14 mouse cellular contexts compared by ENCODE assay signal in the genomic region with DNA sequence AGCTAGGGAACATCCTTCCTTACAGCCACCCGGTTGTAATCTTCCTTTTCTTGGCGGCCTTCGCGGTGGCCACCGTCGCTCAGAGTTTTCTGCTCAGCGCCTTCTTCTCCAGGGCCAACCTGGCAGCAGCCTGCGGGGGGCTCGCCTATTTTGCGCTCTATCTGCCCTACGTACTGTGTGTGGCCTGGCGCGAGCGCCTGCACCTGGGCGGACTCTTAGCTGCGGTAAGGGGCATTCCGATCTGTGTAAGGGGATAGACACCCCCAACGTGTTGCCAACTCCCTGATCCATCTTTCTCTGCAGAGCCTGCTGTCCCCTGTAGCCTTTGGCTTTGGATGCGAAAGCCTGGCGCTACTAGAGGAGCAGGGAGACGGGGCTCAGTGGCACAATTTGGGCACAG. TPM values are rescaled to one million over a fixed set of nuclear protein-coding genes. Genes with fewer than 3 reads are reported as not detected.
DNase-seq lines count a peak whose midpoint lies in the region; ATAC-seq and TF ChIP-seq lines count a peak whose summit lies in the region.
"Had no signal": no experiment of that assay in that cellular context is flagged by ENCODE, and none has a peak within 500 bp of the region (broad histone marks: within the 10 kb centered on the region; RNA-seq: fewer than 3 reads in every experiment).

No protein-coding gene starts in this region.

- peak overlapping the region; percentile 46 for H3K9ac ChIP-seq in heart, embryonic 14.5 days (ENCODE audit: low read length)
- peak overlapping the region; percentile 14 for H3K9ac ChIP-seq in lung, embryonic 16.5 days (ENCODE audit: low read length)
- peak overlapping the region; percentile 27 for H3K9ac ChIP-seq in embryonic facial prominence, embryonic 12.5 days
- H3K9ac ChIP-seq in liver, embryonic 15.5 days: no peak overlapping the region

- 0 out of 2 replicates have a peak overlapping the region, but pooled peaks have one; percentile 2 for H3K4me2 ChIP-seq in heart, embryonic 14.5 days (ENCODE audit: low read length)
- H3K4me2 ChIP-seq in lung, embryonic 16.5 days (ENCODE audit: low read depth, low read length): no peak overlapping the region
- H3K4me2 ChIP-seq in embryonic facial prominence, embryonic 12.5 days (replicated peaks): no peak overlapping the region
- H3K4me2 ChIP-seq in liver, embryonic 15.5 days: peak overlapping the region; percentile 20; the same call in 1 of the 2 replicates
- H3K4me2 ChIP-seq: midbrain, embryonic 11.5 days had no signal

- 27% methylated on average over 21 of the region's 21 CpGs for WGBS in heart, embryonic 14.5 days
- WGBS in lung, embryonic 16.5 days: 40% methylated on average over 21 of the region's 21 CpGs
- WGBS in lung, adult 2 months: 68% methylated on average over 21 of the region's 21 CpGs
- WGBS in embryonic facial prominence, embryonic 12.5 days: 23% methylated on average over 21 of the region's 21 CpGs
- 66% methylated on average over 21 of the region's 21 CpGs for WGBS in liver, embryonic 15.5 days (ENCODE audit: insufficient replicate concordance)

- TF ChIP-seq CTCF in lung, adult 2 months (IDR thresholded peaks at IDR 0.05; ENCODE audit: insufficient read depth, low read length): no peak

- H3K9me3 ChIP-seq in heart, embryonic 14.5 days (ENCODE audit: control insufficient read depth, low read length): no peaks in the 10 kb centered on the region
- H3K9me3 ChIP-seq in lung, embryonic 16.5 days (ENCODE audit: control insufficient read depth, low read length): no peaks in the 10 kb centered on the region
- H3K9me3 ChIP-seq in embryonic facial prominence, embryonic 12.5 days: no peaks in the 10 kb centered on the region
- H3K9me3 ChIP-seq in liver, embryonic 15.5 days (replicated peaks): no peaks in the 10 kb centered on the region

- peaks cover 13% of the 10 kb centered on the region; the same call in 1 of the 2 replicates for H3K27me3 ChIP-seq in heart, embryonic 14.5 days (ENCODE audit: control insufficient read depth, insufficient read depth, low read length)
- no peaks in the 10 kb centered on the region for H3K27me3 ChIP-seq in lung, embryonic 16.5 days (ENCODE audit: control insufficient read depth, insufficient read depth, low read depth, low read length)
- H3K27me3 ChIP-seq in embryonic facial prominence, embryonic 12.5 days: peaks cover 42% of the 10 kb centered on the region
- no peaks in the 10 kb centered on the region for H3K27me3 ChIP-seq in liver, embryonic 15.5 days

- intact Hi-C loops in heart, postnatal 10 days (cut with DNase I): no loop called here

- no peak for ATAC-seq in heart, embryonic 14.5 days (ENCODE audit: insufficient number of reproducible peaks, insufficient read depth, low FRiP score, low read depth)
- ATAC-seq in lung, embryonic 16.5 days (ENCODE audit: low read depth): no peak
- ATAC-seq in embryonic facial prominence, embryonic 12.5 days (ENCODE audit: insufficient number of reproducible peaks, insufficient read depth, low FRiP score, low TSS enrichment): no peak
- ATAC-seq in liver, embryonic 15.5 days (ENCODE audit: insufficient read depth): no peak
- ATAC-seq: CD4-positive, CD25-positive, alpha-beta regulatory T cell, adult 4 months; forebrain, embryonic 16.5 days had no signal

- H3K4me1 ChIP-seq in heart, embryonic 14.5 days (ENCODE audit: control insufficient read depth in 2 of 2, insufficient read depth in 2 of 2, low read length in 2 of 2): peaks cover 12 to 18% of the 10 kb centered on the region in 2 experiments
- H3K4me1 ChIP-seq in lung, embryonic 16.5 days (replicated peaks; ENCODE audit: control insufficient read depth, insufficient read depth, low read length): peaks cover 16% of the 10 kb centered on the region
- H3K4me1 ChIP-seq in lung, adult 2 months (ENCODE audit: control insufficient read depth, insufficient read depth, low read length): peaks cover 10% of the 10 kb centered on the region
- H3K4me1 ChIP-seq in embryonic facial prominence, embryonic 12.5 days: peaks cover 17% of the 10 kb centered on the region; the same call in 1 of the 2 replicates
- peaks cover 75% of the 10 kb centered on the region for H3K4me1 ChIP-seq in liver, embryonic 15.5 days (replicated peaks)

- no peak for TF ChIP-seq POLR2A in lung, adult 2 months (IDR thresholded peaks at IDR 0.05; ENCODE audit: borderline replicate concordance, extremely low read depth, low read depth, low read length)

- DNase-seq in heart, postnatal 10 days: no peak
- DNase-seq in lung, adult 2 months: no peak
- no peak for DNase-seq in adrenal gland, postnatal 25 days
- no peak for DNase-seq in adrenal gland, adult (ENCODE audit: inconsistent age in 2 of 2, low spot score in 1 of 2)
- DNase-seq: adrenal gland, adult 8-10 months; gastrocnemius, postnatal 36 days had no signal

- no peaks in the 10 kb centered on the region for H3K36me3 ChIP-seq in heart, embryonic 14.5 days (ENCODE audit: control insufficient read depth, insufficient read depth, low read length)
- no peaks in the 10 kb centered on the region for H3K36me3 ChIP-seq in lung, embryonic 16.5 days (ENCODE audit: control insufficient read depth, insufficient read depth, low read length)
- H3K36me3 ChIP-seq in embryonic facial prominence, embryonic 12.5 days: no peaks in the 10 kb centered on the region
- peaks cover 94% of the 10 kb centered on the region for H3K36me3 ChIP-seq in liver, embryonic 15.5 days (replicated peaks)

- H3K27ac ChIP-seq in heart, embryonic 14.5 days (replicated peaks in 1 of 2; ENCODE audit: control insufficient read depth in 1 of 2, insufficient read depth in 1 of 2, low read depth in 2 of 2, low read length in 2 of 2): no peak overlapping the region
- H3K27ac ChIP-seq in lung, embryonic 16.5 days (ENCODE audit: low read length): no peak overlapping the region
- no peak overlapping the region for H3K27ac ChIP-seq in embryonic facial prominence, embryonic 12.5 days
- H3K27ac ChIP-seq in liver, embryonic 15.5 days (replicated peaks): peak overlapping the region; percentile 61; the same call in 1 of the 2 replicates

- no peak overlapping the region for H3K4me3 ChIP-seq in heart, embryonic 14.5 days (ENCODE audit: control insufficient read depth in 1 of 2, insufficient read depth in 1 of 2, low read depth in 1 of 2, low read length in 2 of 2)
- no peak overlapping the region for H3K4me3 ChIP-seq in lung, embryonic 16.5 days (ENCODE audit: low read length)
- no peak overlapping the region for H3K4me3 ChIP-seq in lung, adult 2 months (replicated peaks; ENCODE audit: extremely low read depth, low read depth, low read length)
- no peak overlapping the region for H3K4me3 ChIP-seq in embryonic facial prominence, embryonic 12.5 days
- H3K4me3 ChIP-seq in liver, embryonic 15.5 days (replicated peaks): no peak overlapping the region

RNA-seq across cellular contexts. Expression of a gene that starts 6.5 kb away (rescaled TPM):
- 1.6 and 1.7 TPM in 2 replicates for polyA plus RNA-seq in heart, embryonic 14.5 days (2014; fragmentation: Nextera tagmentation; extraction: Ambion mirVana)
- 1 to 10 TPM; 7.8 to 8.2 TPM for total RNA-seq in heart, postnatal 10 days (2021)
- polyA plus RNA-seq in lung, embryonic 16.5 days (2015; fragmentation: Nextera tagmentation; extraction: Ambion mirVana): 4.9 and 5.6 TPM in 2 replicates
- 31.4 and 38.2 TPM in 2 replicates for polyA plus RNA-seq in lung, adult 2 months (2012; rRNA removed)
- polyA plus RNA-seq in embryonic facial prominence, embryonic 12.5 days (2016; fragmentation: Nextera tagmentation; extraction: Ambion mirVana): 2.6 and 3.9 TPM in 2 replicates
- 7.5 and 9.0 TPM in 2 replicates for polyA plus RNA-seq in liver, embryonic 15.5 days (2015; fragmentation: Nextera tagmentation; extraction: Ambion mirVana)
- 24.2 and 29.1 TPM in 2 replicates for total RNA-seq in adrenal gland, postnatal 25 days (2021)

RNA-seq across cellular contexts. Expression of a gene that starts 13.6 kb away (rescaled TPM):
- 3.0 and 3.4 TPM in 2 replicates for polyA plus RNA-seq in heart, embryonic 14.5 days (2014; fragmentation: Nextera tagmentation; extraction: Ambion mirVana)
- total RNA-seq in heart, postnatal 10 days (2021): 1 to 10 TPM; 5.0 to 6.1 TPM
- 18.1 and 21.8 TPM in 2 replicates for polyA plus RNA-seq in lung, embryonic 16.5 days (2015; fragmentation: Nextera tagmentation; extraction: Ambion mirVana)
- polyA plus RNA-seq in lung, adult 2 months (2012; rRNA removed): 102 and 103 TPM in 2 replicates
- 7.1 and 8.1 TPM in 2 replicates for polyA plus RNA-seq in embryonic facial prominence, embryonic 12.5 days (2016; fragmentation: Nextera tagmentation; extraction: Ambion mirVana)
- 15.7 and 18.2 TPM in 2 replicates for polyA plus RNA-seq in liver, embryonic 15.5 days (2015; fragmentation: Nextera tagmentation; extraction: Ambion mirVana)
- 3.7 and 4.3 TPM in 2 replicates for total RNA-seq in adrenal gland, postnatal 25 days (2021)

RNA-seq across cellular contexts. Expression of a gene that starts 14.4 kb away (rescaled TPM):
- polyA plus RNA-seq in heart, embryonic 14.5 days (2014; fragmentation: Nextera tagmentation; extraction: Ambion mirVana): 265 and 275 TPM in 2 replicates
- total RNA-seq in heart, postnatal 10 days (2021): 10 to 100 TPM; 60.3 to 65.6 TPM
- polyA plus RNA-seq in lung, embryonic 16.5 days (2015; fragmentation: Nextera tagmentation; extraction: Ambion mirVana): 401 and 405 TPM in 2 replicates
- polyA plus RNA-seq in lung, adult 2 months (2012; rRNA removed): 387 and 395 TPM in 2 replicates
- 311 and 313 TPM in 2 replicates for polyA plus RNA-seq in embryonic facial prominence, embryonic 12.5 days (2016; fragmentation: Nextera tagmentation; extraction: Ambion mirVana)
- 44.5 and 45.5 TPM in 2 replicates for polyA plus RNA-seq in liver, embryonic 15.5 days (2015; fragmentation: Nextera tagmentation; extraction: Ambion mirVana)
- total RNA-seq in adrenal gland, postnatal 25 days (2021): 28.3 and 29.8 TPM in 2 replicates

RNA-seq across cellular contexts. Expression of a gene that starts 18.7 kb away (rescaled TPM):
- polyA plus RNA-seq in heart, embryonic 14.5 days (2014; fragmentation: Nextera tagmentation; extraction: Ambion mirVana): 16.2 and 20.3 TPM in 2 replicates
- total RNA-seq in heart, postnatal 10 days (2021): 100 to 1,000 TPM; 126 to 132 TPM
- polyA plus RNA-seq in lung, embryonic 16.5 days (2015; fragmentation: Nextera tagmentation; extraction: Ambion mirVana): 7.3 and 9.0 TPM in 2 replicates
- 294 and 318 TPM in 2 replicates for polyA plus RNA-seq in lung, adult 2 months (2012; rRNA removed)
- 24.3 and 25.9 TPM in 2 replicates for polyA plus RNA-seq in embryonic facial prominence, embryonic 12.5 days (2016; fragmentation: Nextera tagmentation; extraction: Ambion mirVana)
- polyA plus RNA-seq in liver, embryonic 15.5 days (2015; fragmentation: Nextera tagmentation; extraction: Ambion mirVana): 8.4 and 11.0 TPM in 2 replicates
- total RNA-seq in adrenal gland, postnatal 25 days (2021): 159 and 161 TPM in 2 replicates

RNA-seq across cellular contexts. Expression of a gene that starts 32.3 kb away (rescaled TPM):
- 0.09 and 0.18 TPM in 2 replicates for polyA plus RNA-seq in heart, embryonic 14.5 days (2014; fragmentation: Nextera tagmentation; extraction: Ambion mirVana)
- total RNA-seq in heart, postnatal 10 days (2021): not detected
- polyA plus RNA-seq in lung, embryonic 16.5 days (2015; fragmentation: Nextera tagmentation; extraction: Ambion mirVana): 0.25 and 0.75 TPM in 2 replicates
- 0.33 TPM in 1 of 2 replicates, not detected in the other for polyA plus RNA-seq in lung, adult 2 months (2012; rRNA removed)
- polyA plus RNA-seq in embryonic facial prominence, embryonic 12.5 days (2016; fragmentation: Nextera tagmentation; extraction: Ambion mirVana): 0.50 and 0.92 TPM in 2 replicates
- polyA plus RNA-seq in liver, embryonic 15.5 days (2015; fragmentation: Nextera tagmentation; extraction: Ambion mirVana): 0.10 TPM in 1 of 2 replicates, not detected in the other
- 0.12 TPM in 1 of 2 replicates, not detected in the other for total RNA-seq in adrenal gland, postnatal 25 days (2021)
- polyA plus RNA-seq: urinary bladder, adult 2 months had no signal

Comparison
In these comparisons a context has a peak if more than half of its experiments do, and no peak if none do; other contexts are left out.
1. H3K4me2 ChIP-seq: peak in heart, embryonic 14.5 days (single experiment) and liver, embryonic 15.5 days (single experiment); none in lung, embryonic 16.5 days (single experiment) and embryonic facial prominence, embryonic 12.5 days (single experiment).